Mouse (Mus musculus) forebrain, embryonic 10.5 days (tissue): Measurements from ENCODE around the gene Aurkaip1. TPM values are rescaled to one million over a fixed set of nuclear protein-coding genes. Genes with fewer than 3 reads are reported as not detected.

ENCODE experiments used
- DNase-seq: peaks from one replicate; pipeline ENCODE4 v3.0.0-alpha.2; 2017; ENCODE audit warnings: low spot score; ENCODE audit errors: extremely low spot score
- H3K27ac ChIP-seq: fragments of 300-500 bp; sonication (generic); 2 replicates; pipeline ENCODE4 v1.5.1; 2016; ENCODE audit warnings: mild to moderate bottlenecking
- H3K27me3 ChIP-seq: fragments of 300-500 bp; sonication (generic); 2 replicates; pipeline ENCODE4 v1.6.1; 2016; ENCODE audit warnings: mild to moderate bottlenecking; ENCODE audit not compliant: poor library complexity, severe bottlenecking
- H3K36me3 ChIP-seq: fragments of 300-500 bp; sonication (generic); replicated peaks from 2 replicates; pipeline ENCODE4 v1.6.1; 2016; ENCODE audit warnings: mild to moderate bottlenecking, moderate library complexity
- H3K4me1 ChIP-seq: fragments of 300-500 bp; sonication (generic); 2 replicates; pipeline ENCODE4 v1.6.1; 2016
- H3K4me3 ChIP-seq: fragments of 300-500 bp; sonication (generic); 2 replicates; pipeline ENCODE4 v1.5.1; 2016; ENCODE audit warnings: mild to moderate bottlenecking, moderate library complexity
- H3K9me3 ChIP-seq: fragments of 300-500 bp; sonication (generic); 2 replicates; pipeline ENCODE4 v1.6.1; 2016; ENCODE audit warnings: mild to moderate bottlenecking, moderate library complexity
- WGBS: fragments of 180-500 bp; shearing (Covaris S2); methylation state at CpG from one replicate; pipeline ENCODE4 v1.1.7; 2016; 5-methylcytosine and 5-hydroxymethylcytosine counted together
- polyA plus RNA-seq: library from polyadenylated mRNA; unstranded; fragments of >200 nt; fragmentation: Nextera tagmentation; extraction: Ambion mirVana; gene quantifications from 2 replicates; pipeline ENCODE4 v1.2.1, GENCODE M21; 2016

The Aurkaip1 gene
- polyA plus RNA-seq, 1 experiment from 2014 or later, result 165 TPM

DNA sequence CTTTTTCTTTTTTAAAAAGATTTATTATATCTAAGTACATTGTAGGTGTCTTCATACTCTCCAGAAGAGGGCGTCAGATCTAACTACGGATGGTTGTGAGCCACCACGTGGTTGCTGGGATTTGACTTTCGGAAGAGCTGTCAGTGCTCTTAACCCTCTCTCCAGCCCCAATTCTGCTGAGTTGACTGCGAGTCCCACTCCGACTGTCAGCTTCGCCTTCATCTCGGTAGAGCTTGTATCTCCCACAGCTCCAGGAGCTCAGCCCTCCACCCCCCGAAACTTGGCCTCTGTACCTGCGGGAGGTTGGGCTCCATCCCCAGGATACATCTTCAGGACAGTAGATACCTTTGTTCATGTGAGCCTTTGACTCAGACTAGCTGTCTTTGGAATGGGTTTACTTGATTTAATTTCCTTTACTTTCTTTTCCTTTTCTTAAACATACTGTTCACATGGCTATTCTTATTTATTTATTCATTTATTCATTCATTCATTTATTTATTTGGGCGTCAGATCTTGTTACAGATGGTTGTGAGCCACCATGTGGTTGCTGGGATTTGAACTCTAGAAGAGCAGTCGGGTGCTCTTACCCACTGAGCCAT, 28.2 kb upstream of the Aurkaip1 start, which contains the start of gene Mrpl20:
TSS of gene Mrpl20 (plus strand) at position 138 of the 599 bp plus-strand sequence.
- no peak for DNase-seq

DNA sequence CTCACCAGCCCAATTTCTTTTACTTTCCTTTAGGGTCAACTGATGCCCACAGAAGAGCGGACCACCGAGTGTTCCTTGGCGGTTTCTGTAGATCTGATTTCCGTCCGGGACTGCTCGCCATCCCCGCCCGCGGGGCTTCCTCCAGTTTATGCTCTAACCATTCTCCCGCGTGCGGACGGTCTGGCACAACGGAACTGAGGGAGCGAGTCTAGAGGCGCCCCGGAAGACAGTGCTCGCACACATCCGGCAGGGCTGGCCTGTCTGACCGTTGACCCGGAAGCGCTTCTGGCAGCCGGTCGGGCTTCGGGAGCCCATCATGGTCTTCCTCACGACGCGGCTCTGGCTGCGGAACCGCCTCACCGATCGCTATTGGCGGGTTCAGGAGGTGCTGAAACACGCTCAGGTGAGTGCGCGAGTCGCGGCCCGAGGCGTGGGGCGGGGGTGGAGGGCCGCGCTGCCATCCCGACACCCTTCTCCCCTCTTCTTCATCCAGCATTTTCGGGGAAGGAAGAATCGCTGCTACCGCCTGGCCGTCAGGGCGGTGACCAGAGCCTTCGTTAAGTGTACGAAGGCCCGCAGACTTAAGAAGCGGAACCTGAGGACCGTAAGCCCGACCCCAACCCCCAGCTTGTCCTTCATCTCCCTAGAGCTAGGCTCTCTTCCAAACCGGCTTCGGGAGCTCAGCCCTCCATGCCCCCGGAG, 27.6 kb upstream of the Aurkaip1 start:
- no peaks in the 10 kb centered on the region for H3K9me3 ChIP-seq

More for the DNA sequence above, 28.2 kb upstream of the Aurkaip1 start, which contains the start of gene Mrpl20:
- peak within 1 kb of the TSS; percentile 85 for H3K27ac ChIP-seq
- H3K27me3 ChIP-seq, result no peaks in the 10 kb centered on the region
- WGBS, result 9% methylated on average over 12 of the region's 12 CpGs
- H3K9me3 ChIP-seq, result no peaks in the 10 kb centered on the region
- H3K36me3 ChIP-seq, result peaks cover 31% of the 10 kb centered on the region
- peak within 1 kb of the TSS; percentile 75 for H3K4me3 ChIP-seq
- peaks cover 23% of the 10 kb centered on the region for H3K4me1 ChIP-seq

DNA sequence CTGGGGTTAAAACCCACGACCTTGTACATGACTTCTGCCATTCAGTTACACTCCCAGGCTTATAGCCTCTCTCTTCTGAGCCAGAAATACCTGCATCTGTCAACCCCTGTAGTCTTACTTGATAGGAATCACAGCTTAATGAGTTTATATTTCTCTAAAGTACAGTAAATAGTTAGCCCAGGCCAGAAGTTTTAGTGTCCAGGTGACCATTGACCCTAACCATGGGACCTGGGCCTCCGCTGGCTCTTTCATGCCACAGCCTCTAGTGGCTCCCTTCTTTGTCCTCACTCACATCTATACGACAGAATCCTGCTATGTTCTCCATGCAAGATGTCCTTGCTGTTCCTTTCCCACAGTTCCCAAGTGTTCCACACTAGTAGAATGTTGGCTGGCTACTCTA, 23.2 kb upstream of the Aurkaip1 start:
- 95% methylated on average over 3 of the region's 3 CpGs for WGBS
- no peak for DNase-seq
- H3K36me3 ChIP-seq, result peaks cover 65% of the 10 kb centered on the region
- H3K4me1 ChIP-seq, result peaks cover 29% of the 10 kb centered on the region
- no peak overlapping the region for H3K27ac ChIP-seq
- H3K9me3 ChIP-seq, result no peaks in the 10 kb centered on the region
- no peaks in the 10 kb centered on the region for H3K27me3 ChIP-seq
- H3K4me3 ChIP-seq, result no peak overlapping the region

More for the DNA sequence above, 27.6 kb upstream of the Aurkaip1 start:
- Histone ChIP-seq H3K27ac (peak overlapping the region; percentile 85), H3K4me3 (peak overlapping the region; percentile 75), H3K27me3 (no peaks in the 10 kb centered on the region), H3K4me1 (peaks cover 23% of the 10 kb centered on the region), H3K36me3 (peaks cover 37% of the 10 kb centered on the region)
- DNase-seq, result peak; percentile 97
- 0% methylated on average over 58 of the region's 58 CpGs for WGBS

DNA sequence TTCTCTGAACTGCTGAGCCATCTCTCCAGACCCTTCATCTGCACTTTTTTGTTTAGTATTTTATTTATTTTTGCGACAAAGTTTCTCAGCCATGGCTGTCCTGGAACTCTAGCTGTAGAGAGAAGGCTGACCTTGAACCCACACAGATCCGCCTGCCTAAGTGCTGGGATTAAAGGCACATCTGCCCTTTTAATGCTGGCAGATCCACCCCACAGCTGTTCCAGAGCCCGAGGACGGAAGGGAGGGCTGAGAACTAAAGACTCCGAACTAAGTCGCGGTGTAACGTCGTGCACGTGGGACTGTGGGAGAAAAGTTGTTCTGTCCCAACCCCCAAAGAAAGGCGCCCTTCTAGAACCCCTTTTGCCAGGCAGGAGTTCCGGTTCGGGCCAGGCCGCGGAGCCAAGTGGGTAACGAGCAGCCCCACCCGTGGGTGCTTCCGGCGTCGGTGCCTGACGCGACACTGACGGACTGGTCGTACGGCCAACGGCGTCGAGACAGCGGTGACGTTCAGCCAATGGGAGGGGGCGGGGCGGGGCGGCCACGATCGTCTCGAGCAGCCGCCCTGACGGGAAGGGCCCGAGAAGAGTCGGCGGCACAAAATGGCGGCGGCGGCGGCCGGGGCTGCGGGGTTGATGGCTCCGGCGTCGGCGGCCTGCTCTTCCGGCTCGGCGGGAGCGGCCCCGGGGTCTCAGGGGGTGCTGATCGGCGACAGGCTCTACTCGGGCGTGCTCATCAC, 19.0 kb upstream of the Aurkaip1 start, which contains the start of gene Ccnl2:
TSS of gene Ccnl2 (plus strand) at position 561 of the 736 bp plus-strand sequence.
- peak; percentile 95 for DNase-seq
- H3K9me3 ChIP-seq, result no peaks in the 10 kb centered on the region
- peaks cover 28% of the 10 kb centered on the region for H3K4me1 ChIP-seq
- peaks cover 80% of the 10 kb centered on the region for H3K36me3 ChIP-seq
- H3K27me3 ChIP-seq, result no peaks in the 10 kb centered on the region
- H3K27ac ChIP-seq, result peak within 1 kb of the TSS; percentile 98
- H3K4me3 ChIP-seq, result peak within 1 kb of the TSS; percentile 100
- WGBS, result under 1% methylated on average over 60 of the region's 60 CpGs

DNA sequence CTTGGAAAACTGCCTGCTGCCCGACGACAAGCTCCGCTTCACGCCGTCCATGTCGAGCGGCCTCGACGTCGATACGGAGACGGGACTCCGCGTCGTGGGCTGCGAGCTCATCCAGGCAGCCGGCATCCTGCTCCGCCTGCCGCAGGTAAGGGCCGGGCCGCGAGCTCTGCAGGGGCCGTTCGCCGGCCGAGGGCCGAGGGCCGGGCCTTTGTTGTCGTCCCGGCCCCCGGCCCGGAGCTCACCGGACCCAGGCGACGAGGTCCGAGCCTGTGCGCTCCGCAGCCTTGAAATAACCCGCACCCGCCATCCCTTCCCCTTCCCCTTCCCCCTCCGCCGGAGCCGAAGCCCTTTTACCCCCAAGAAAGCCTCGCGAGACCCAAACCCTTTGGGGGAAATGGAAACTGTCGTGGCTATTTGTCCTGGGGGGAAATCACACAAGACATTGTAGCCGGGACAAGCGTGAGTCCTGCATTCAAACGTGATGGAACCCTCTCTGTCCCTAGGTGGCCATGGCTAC, 18.3 kb upstream of the Aurkaip1 start:
- Histone ChIP-seq H3K27me3 (no peaks in the 10 kb centered on the region), H3K9me3 (no peaks in the 10 kb centered on the region), H3K4me3 (peak overlapping the region; percentile 100), H3K4me1 (peaks cover 28% of the 10 kb centered on the region), H3K36me3 (peaks cover 80% of the 10 kb centered on the region), H3K27ac (peak overlapping the region; percentile 98)
- WGBS, result under 1% methylated on average over 49 of the region's 49 CpGs
- peak; percentile 34 for DNase-seq

DNA sequence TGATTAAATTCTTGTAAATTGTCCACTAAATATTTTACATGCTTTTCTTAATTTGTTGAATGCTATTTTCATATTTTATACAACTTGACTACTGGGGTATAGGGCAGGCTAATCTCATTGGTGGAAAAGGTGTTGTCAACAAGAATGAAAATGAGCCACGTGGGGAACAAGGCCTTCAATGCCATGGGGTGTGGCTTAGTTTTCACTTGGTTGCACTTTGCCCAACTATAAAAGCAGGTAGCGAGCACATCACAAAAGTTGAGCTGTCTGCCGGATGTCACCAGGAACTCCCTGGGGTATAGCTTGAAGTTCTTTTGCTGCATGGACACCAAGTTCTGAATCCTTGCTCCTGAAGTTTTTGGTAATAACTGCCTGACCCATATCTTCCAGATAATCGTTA, 13.5 kb upstream of the Aurkaip1 start:
- no peak for DNase-seq
- H3K4me3 ChIP-seq, result no peak overlapping the region
- 89% methylated on average over 4 of the region's 4 CpGs for WGBS
- H3K9me3 ChIP-seq, result no peaks in the 10 kb centered on the region
- H3K36me3 ChIP-seq, result peaks cover 93% of the 10 kb centered on the region
- H3K27ac ChIP-seq, result no peak overlapping the region
- H3K27me3 ChIP-seq, result no peaks in the 10 kb centered on the region
- H3K4me1 ChIP-seq, result peaks cover 17% of the 10 kb centered on the region

DNA sequence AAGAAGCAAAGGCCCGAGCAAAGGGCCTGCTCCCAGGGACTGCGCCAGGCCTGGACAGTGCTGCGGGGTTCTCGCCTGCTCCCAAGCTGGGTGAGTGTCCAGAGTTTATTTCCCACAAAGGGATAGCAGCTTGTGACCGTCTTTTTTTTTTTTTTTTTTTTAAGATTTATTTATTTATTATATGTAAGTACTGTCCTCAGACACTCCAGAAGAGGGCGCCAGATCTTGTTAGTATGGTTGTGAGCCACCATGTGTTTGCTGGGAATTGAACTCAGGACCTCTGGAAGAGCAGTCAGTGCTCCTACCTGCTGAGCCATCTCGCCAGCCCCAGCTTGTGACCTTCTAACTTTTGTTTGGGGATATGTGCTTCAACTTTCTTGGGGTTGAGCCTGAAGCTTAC, 10.0 kb upstream of the Aurkaip1 start:
- 83% methylated on average over 7 of the region's 7 CpGs for WGBS

DNA sequence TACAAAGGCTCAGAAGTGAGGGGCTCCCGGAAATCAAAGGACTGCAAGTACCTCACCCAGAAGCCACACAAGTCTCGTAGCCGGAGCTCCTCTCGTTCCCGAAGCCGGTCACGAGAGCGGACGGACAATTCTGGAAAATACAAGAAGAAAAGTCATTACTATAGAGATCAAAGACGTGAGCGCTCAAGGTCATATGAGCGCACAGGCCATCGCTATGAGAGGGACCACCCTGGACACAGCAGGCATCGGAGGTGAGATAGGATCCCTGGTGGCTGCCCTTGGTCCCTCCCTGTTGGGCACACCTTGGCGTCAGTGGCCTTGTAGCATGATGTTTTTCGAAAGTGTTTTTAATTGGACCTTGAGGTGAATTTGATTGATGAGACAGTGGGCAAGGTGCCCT, 7.6 kb upstream of the Aurkaip1 start:
- Histone ChIP-seq H3K9me3 (no peaks in the 10 kb centered on the region), H3K4me3 (no peak overlapping the region), H3K4me1 (no peaks in the 10 kb centered on the region), H3K27me3 (no peaks in the 10 kb centered on the region), H3K27ac (no peak overlapping the region), H3K36me3 (peaks cover 100% of the 10 kb centered on the region)
- WGBS, result 96% methylated on average over 16 of the region's 16 CpGs
- no peak for DNase-seq

More for the DNA sequence above, 10.0 kb upstream of the Aurkaip1 start:
- DNase-seq, result no peak
- Histone ChIP-seq H3K36me3 (peaks cover 100% of the 10 kb centered on the region), H3K27ac (no peak overlapping the region), H3K27me3 (no peaks in the 10 kb centered on the region), H3K4me1 (no peaks in the 10 kb centered on the region), H3K4me3 (no peak overlapping the region), H3K9me3 (no peaks in the 10 kb centered on the region)

DNA sequence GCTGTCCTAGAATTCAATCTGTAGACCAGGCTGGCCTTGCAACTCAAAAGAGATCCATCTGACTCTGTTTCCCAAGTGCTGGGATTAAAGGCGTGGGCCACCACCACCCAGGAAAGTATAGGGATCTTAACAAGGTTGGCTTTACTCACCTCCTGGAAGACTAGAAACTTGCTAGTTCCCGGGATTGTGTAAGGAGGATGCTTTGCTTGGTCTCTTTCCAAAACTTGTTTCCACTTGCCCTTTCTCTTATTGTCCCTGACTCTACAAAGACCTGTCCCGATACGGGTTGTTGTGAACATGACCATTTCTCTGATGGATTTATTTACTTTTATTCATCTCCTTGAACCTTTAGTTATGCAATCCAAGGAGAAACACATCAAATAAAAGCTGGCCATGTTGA, 1.2 kb upstream of the Aurkaip1 start:
- H3K36me3 ChIP-seq, result peaks cover 67% of the 10 kb centered on the region
- DNase-seq, result no peak
- 94% methylated on average over 4 of the region's 4 CpGs for WGBS
- no peak overlapping the region for H3K27ac ChIP-seq
- H3K9me3 ChIP-seq, result no peaks in the 10 kb centered on the region
- peaks cover 29% of the 10 kb centered on the region for H3K4me1 ChIP-seq
- no peaks in the 10 kb centered on the region for H3K27me3 ChIP-seq
- no peak overlapping the region; the same call in 1 of the 2 replicates for H3K4me3 ChIP-seq

DNA sequence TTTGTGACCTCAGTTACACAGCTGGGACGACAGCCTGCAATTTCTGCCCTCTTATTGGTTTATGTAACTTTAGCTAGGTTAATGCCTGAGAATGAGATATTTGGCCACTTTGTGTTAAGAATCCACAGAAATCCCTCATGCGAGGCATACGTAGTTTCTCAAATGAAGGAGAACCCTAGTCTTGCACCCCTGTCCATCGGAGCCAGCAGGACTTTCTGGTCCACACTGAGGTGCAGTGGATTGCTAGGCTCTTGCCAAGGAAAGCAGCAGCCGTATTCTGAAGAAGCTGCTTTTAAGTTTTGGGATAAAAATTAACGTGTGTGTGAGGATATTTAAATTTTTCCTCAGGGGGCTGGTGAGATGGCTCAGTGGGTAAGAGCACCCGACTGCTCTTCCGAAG, 476 bp upstream of the Aurkaip1 start:
- Histone ChIP-seq H3K27me3 (no peaks in the 10 kb centered on the region), H3K4me1 (peaks cover 29% of the 10 kb centered on the region), H3K36me3 (peaks cover 59% of the 10 kb centered on the region), H3K27ac (no peak overlapping the region), H3K9me3 (no peaks in the 10 kb centered on the region), H3K4me3 (peak overlapping the region; percentile 81)
- 56% methylated on average over 8 of the region's 8 CpGs for WGBS
- no peak for DNase-seq

DNA sequence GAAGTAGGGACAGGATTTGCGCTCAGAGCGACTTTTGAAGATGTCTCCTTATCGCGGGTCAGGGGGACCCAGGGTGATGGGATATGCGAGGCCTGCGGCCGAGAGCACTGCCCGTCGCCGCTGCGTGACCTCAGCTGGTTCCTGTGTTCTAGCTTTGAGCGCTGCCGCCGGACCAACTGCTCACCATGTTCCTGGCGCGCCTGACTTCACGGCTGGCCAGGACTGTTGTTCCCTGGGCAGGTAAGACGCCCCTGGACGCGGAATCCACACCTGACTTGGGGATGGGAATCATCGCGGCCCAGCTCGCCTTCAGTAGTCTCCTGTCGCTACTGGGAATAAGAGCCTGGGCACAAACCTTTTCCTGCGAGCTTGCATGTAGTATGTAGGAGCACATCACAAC, 759 bp downstream of the Aurkaip1 start:
- WGBS, result 2% methylated on average over 25 of the region's 25 CpGs
- no peak for DNase-seq
- Histone ChIP-seq H3K36me3 (peaks cover 47% of the 10 kb centered on the region), H3K4me3 (peak overlapping the region; percentile 81), H3K4me1 (peaks cover 29% of the 10 kb centered on the region), H3K27me3 (no peaks in the 10 kb centered on the region), H3K27ac (peak overlapping the region; percentile 89), H3K9me3 (no peaks in the 10 kb centered on the region; the same call in 1 of the 2 replicates)

DNA sequence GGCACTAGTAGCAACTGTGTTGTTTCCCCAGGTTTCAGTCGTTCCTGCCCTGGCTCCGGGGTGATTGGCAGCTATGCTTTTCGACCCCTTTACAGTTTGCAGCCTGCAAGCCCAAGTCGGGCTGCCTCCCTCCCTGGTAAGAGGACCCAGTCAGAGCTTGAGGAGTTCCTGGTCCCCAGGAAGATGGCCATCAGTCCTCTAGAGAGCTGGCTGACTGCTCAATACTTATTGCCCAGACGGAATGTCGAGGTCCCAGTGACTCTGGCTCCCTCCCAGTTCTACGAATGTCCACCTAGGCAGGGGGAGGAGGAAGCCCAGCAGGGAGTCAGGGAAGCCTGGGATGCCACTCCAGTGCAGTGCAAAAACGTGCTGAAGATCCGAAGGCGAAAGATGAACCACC, 1.2 kb downstream of the Aurkaip1 start:
- Histone ChIP-seq H3K4me1 (peaks cover 29% of the 10 kb centered on the region), H3K27me3 (no peaks in the 10 kb centered on the region), H3K36me3 (peaks cover 42% of the 10 kb centered on the region), H3K27ac (peak overlapping the region; percentile 89), H3K9me3 (no peaks in the 10 kb centered on the region; the same call in 1 of the 2 replicates), H3K4me3 (peak overlapping the region; percentile 81)
- DNase-seq, result no peak
- 58% methylated on average over 10 of the region's 10 CpGs for WGBS
